Mouse (Mus musculus): ENCODE measurements around the gene Gm17657.
A peak's percentile ranks its signal among the peaks of the same experiment; 100 is the strongest.
"Not testable (repeated sequence)": the region's sequence is repeated elsewhere in the genome, so short reads cannot be mapped to it uniquely, and the experiment has no call there.

The Gm17657 gene

DNA sequence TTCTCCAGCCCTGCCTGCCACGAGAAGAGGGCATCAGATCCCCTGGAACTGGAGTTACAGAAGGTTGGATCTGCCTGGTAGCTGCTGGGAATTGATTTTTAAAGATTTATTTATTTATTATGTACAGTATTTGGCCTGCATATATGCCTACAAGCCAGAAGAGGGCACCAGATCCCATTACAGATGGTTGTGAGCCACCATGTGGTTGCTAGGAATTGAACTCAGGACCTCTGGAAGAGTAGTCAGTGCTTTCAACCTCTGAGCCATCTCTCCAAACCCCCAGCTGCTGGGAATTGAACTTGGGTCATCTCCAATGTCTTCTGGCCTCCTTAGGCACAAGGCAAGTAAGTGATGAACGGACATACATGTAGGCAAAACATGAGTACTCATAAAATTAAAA lies 5.4 kb downstream of the Gm17657 start:
- no peak for DNase-seq

DNA sequence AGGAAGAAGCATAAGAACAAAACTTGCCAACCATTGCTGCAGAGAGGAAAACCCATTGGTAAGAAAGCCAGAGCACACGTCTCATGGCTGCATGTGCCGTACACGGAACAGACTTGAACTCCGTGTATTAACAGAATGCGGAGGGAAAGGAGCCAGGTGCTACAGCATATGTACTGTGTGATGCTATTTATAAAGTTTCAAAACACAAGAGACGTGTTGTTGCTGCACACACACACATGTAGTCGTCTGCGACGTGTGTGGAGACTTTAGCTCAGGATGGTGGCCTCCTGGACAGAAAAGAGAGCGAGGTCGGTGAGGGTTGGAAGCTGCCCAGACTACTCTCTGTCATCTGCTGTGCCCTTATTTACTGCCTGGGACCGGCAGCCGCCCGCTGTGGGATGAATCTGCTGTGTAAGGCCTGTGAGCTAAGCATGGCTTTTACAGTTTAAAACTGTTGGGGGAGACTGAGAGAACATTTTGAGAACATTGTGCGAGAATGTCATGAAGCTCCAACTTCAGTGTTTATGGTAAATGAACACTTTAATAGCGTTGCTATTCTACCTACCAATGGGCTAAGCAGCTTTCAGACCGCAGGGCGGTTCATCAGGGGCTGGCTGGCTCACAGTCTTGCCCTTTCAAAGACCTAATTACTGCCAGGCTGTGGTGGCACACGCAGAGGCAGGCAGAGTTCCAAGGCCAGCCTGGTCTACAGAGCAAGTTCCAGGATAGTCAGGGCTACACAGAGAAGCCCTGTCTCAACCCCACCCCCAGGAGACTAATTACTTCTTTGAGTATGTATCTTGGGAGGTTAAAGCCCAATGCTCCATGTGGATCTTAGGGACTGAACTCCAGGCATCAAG lies 6.4 kb downstream of the Gm17657 start:
- no peak for DNase-seq

DNA sequence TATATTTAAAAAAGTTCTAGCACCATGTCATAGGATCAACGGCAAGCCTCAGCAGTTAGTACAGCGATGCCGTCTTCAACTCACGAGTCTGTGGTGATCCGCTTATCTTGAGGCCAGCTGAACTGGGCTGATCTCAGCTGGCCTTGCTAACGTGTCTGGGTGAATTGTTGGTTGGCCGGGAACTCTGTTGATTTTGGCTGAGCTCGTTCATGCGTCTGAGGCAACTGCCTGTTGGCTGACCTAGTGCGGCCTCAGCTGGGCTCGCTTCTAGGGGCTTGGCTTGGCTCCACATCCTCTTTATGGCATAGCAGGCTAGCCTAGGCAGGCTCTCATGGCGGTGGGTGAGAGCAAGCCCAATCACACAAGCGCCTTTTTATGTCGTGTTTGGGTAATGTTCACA lies 8.0 kb downstream of the Gm17657 start:
- DNase-seq, result no peak

DNA sequence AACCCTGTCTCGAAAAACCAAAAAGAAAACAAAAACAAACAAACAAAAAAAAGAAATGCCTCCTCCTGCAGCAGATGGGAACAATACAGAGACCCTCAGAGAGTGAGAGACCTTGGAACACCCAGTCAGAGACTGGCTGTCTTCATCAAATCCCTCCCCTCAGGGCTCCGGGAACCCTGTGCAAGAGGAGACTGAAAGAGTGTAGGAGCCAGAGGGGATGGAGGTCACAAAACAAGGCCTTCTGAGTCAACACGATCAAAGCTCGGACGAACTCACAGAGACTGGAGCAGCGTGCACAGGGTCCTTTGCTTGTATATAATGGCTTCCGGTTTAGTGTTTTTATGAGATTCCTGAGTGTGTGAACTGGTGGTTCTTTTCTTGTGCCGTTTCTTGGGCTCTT lies 9.0 kb downstream of the Gm17657 start:
- DNase-seq, result no peak

DNA sequence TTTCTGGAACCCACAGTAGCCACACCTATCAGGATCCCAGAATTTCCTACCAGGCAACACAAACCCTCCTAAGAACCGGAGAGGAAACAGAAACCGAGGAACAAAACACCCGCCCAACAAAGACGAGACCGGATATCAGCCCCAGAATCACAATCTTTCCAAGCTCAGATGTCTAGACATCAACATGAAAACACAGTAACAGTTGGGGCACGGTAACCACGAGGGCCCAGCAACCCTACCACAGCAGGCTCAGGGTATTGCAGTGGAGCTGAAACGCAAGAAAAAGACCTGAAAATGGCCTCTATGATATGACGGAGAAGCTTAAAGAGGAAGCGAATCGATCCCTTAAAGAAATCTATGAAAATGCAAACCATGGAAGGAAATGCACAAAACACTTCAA lies 15.6 kb downstream of the Gm17657 start:
- no peak for DNase-seq

DNA sequence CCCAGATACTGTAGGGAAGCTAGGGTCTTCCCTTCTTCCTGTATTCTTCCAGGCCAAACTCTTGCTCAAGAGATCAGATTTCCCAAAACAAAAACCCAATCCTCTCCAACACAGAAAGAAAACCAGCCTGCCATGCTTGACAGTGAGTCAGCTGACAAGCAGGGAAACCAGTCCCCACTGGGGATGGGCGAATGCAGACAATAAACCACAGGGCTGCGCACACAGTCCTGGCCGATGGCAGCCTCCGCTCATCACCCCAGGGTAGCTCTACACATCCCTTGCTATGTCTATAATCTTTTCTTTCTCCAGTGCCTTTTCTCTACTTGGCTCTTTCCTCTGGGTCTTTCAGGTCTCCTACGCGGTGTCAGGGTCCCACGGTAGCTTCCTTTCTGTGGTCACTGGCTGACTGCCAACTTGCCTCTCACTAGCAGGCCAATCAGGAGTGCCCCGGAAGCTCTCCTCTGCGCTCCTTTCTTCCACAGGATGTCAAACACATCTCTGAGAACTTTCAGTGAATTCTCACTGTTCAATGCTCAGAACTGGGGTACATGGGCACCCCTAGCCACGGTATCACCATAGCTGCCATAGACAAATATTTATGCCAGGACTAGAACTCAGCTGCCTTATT lies 17.6 kb downstream of the Gm17657 start:
- no peak for DNase-seq

DNA sequence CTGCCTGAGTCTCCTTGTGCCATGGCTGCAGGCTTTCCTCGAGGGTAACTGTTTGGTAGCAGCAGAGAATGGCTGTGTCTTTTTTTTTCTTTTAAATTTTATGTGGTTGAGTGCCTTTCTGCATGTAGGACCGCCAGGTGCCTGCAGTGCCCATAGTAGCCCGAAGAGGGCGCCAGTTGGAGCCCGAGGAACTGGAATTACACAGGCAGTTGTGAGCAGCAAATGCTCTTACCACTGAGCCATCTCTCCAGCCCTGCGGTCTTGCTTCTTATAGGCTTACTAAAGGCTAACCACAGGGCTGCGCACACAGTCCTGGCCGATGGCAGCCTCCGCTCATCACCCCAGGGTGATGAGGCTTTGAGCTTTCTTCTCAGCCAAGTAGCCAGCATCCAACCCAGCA lies 18.2 kb downstream of the Gm17657 start:
- DNase-seq, result no peak

DNA sequence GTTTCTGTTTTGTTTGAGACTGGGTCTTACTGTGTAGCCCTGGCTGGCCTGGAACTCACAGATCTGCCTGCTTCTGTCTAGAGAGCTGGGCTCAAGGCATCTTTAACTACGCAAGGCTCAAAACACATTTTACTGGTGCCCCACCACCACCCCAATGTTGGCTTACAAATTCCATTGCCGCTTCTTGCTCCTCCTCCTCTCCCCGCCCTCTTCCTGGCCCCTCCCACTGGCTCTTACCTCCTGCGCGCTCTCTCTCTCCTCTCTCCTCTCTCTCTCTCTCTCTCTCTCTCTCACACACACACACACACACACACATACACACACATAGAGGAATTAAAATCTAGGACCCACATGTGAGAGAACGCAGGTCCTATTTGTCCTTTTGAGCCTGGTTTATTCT lies 18.9 kb downstream of the Gm17657 start:
- no peak for DNase-seq

DNA sequence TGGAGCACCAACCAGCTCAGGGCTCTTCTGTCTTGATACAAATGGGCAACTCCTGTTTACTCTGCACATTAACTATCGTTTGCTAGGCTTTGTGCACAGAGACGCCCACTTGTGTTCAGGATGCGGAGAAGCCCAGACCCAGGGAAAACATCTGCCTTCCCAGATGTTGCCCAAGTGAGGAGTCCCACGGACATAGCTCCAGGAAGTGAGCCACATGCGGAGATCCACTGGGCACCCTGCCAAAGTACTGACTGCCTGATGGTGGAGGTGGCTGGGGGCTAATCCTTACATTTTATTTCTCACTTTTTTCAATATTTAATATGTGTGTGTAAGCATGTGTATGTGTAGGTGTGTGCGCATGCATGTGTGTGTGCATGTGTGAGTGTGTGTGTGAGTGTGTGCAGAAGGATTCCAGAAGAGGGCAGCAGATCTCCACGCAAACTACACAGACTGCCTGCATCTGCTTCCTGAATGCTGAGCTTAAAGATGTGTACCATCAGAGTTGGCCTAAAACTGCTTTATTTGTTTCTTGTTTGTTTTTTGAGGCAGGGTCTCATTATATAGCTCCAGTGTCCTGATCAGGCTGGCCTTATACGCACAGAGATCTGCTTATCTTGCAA lies 20.8 kb downstream of the Gm17657 start:
- no peak for DNase-seq

DNA sequence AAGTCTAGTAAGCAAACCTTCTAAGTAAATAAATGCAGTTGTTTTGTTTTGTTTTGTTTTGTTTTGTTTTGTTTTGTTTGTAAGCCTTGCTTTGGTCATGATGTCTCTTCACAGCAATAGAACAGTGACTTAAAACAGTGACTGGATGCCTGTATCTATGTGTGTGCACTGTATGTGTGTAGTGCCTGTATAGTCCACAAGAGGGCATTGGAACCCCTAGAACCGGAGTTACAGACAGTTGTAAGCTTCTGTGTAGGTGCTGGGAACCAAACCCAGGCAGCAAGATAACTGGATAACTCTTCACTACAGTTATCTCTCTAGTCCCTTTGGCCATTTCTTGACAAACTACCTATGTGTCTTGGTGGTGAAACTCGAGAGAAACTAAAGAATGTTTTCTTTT lies 23.8 kb downstream of the Gm17657 start:
- DNase-seq, result no peak

DNA sequence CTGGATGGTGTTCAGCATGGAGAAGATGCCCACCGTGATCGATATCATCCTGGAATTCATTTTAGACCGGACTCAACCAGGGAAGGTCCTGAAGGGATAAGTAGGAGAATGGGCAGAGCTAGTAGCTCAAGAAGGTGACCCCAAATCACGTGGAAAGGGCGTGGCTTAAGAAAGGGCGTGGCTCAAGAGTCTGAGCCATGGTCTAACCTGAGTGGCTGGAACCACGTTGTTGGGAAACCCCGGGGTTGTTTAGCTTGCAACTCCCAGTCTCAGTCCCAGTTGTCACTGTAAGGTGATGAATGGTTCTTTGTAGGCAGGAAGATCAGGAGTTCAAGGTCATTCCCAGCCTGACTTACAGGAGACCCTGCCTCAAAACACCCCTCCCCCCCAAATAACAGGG lies 29.7 kb downstream of the Gm17657 start:
- no peak for DNase-seq

DNA sequence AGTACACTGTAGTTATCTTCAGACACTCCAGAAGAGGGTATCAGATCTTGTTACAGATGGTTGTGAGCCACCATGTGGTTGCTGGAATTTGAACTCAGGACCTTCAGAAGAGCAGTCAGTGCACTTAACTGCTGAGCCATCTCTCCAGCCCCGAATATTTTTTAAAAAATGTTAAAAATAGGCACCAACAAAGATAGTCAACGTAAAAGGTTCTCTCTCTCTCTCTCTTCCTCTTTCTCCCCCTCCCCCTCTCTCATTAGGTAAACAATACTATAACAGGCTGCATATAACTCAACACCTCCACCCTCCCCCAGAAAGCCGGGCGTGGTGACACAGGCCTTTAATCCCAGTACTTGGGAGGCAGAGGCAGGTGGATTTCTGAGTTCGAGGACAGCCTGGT lies 30.8 kb downstream of the Gm17657 start:
- DNase-seq, result not testable (repeated sequence)

DNA sequence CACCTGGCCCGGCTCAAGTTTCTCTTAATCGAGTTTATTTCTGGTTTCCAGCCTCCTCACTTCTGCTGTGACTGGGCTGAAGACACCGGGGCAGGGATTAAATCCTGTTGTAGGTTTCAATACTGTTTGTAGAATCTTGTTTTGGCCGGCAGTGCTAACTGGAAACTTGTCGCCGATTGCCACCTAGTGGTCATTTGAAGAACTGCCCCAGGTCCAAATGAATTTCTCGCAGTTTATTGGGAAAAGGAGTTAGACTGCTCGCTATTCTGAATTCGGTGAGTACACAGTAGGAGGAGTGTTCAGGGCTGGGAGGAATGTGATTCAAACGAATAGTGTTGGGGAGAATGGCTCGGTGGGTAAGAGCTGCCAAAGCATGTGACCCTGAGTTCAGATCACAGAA lies 35.0 kb downstream of the Gm17657 start:
- peak; percentile 71 for DNase-seq

DNA sequence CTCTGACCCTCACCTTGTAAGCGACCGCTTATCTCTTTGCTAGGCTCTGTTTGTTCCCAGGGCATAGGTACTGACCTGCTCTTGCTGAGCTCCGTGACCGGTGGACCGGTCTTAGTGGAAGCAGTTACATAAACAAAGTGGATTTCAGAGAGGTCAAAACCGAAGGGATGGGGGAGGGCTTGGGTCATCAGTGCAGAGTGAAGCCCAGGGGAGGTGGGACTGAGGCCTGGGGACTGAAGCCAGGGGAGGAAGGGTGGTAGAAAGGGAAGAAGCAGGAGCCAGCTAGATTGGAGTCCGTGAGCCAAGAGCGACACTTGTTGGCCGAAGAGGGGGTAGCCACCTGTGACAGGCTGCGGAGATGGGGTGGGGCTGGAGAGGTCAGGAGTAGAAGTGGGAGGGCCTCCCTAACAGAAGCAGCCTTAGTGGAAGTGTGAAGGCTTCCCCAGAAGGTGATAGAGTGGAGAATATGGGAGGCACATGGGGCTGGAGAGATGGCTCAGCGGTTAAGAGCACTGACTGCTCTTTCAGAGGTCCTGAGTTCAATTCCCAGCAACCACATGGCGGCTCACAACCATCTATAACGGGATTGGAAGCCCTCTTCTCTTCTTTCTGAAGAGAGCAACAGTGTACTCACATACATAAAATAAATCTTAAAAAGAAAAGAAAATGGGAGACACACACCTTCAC lies 36.3 kb downstream of the Gm17657 start:
- no peak for DNase-seq

DNA sequence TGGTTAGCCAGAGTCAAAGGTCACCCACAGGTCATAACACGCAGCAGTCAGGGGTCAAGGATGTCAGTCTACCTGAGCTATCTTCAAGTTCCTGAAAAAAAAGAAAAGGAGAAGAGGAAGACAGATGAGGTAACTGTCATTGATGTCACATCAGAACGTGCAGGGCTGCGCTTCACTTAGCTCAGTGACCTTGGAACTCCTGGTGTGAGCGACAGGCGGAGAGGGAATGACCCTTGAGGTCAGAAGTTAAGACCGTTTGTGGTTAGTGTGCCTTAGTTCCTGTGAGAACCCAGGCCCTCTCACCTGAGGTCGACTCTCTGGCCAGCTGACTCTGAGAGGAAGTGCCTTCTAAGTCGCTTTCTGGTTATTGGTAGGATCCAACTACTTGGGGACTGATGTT lies 38.7 kb downstream of the Gm17657 start:
- DNase-seq, result no peak

DNA sequence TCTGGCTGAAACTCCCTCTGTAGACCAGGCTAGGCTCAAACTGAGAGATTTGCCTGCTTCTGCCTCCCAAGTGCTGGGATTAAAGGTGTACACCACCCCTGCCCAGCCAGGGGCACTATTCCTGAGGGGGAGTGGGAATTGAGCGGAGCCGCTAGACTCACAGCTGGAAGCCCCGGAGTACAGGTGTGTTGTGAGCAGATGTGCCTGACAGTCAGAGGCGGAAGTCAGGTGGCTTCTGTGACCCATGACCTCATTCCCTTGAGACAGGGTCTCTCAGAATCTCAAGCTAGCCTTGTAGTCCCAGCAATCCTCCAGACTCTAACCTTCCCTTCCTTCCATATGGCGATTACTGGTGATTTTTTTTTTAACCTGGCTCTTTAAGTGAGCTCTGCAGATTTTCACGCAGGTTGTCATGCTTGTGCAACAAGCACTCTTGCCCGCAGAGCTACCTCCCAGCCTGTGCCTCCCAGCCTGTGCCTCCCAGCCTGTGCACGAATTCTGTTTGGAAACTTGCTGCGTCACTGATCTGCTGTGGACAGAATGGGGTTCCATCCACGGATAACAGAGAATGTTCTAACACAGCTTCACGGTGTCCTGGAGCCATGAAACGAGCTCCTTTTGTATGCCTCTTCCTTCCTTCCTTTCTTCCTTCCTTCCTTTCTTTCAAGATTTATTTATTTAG lies 40.4 kb downstream of the Gm17657 start:
- no peak for DNase-seq

DNA sequence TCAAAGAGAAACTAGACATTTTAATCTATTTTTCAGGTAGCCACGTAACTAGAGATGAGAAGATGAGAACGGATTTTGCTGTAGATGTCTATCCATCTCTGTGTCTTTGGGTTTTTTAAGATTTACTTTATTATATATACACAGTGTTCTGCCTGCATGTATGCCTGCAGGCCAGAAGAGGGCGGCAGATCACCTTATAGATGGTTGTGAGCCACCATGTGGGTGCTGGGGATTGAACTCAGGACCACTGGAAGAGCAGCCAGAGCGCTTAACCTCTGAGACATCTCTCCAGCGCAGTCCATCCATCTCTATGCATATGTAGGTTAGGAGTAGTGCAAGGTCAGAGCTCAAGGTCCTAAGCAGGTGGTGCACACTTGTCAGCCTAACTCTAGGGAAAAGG lies 45.7 kb downstream of the Gm17657 start:
- no peak for DNase-seq

DNA sequence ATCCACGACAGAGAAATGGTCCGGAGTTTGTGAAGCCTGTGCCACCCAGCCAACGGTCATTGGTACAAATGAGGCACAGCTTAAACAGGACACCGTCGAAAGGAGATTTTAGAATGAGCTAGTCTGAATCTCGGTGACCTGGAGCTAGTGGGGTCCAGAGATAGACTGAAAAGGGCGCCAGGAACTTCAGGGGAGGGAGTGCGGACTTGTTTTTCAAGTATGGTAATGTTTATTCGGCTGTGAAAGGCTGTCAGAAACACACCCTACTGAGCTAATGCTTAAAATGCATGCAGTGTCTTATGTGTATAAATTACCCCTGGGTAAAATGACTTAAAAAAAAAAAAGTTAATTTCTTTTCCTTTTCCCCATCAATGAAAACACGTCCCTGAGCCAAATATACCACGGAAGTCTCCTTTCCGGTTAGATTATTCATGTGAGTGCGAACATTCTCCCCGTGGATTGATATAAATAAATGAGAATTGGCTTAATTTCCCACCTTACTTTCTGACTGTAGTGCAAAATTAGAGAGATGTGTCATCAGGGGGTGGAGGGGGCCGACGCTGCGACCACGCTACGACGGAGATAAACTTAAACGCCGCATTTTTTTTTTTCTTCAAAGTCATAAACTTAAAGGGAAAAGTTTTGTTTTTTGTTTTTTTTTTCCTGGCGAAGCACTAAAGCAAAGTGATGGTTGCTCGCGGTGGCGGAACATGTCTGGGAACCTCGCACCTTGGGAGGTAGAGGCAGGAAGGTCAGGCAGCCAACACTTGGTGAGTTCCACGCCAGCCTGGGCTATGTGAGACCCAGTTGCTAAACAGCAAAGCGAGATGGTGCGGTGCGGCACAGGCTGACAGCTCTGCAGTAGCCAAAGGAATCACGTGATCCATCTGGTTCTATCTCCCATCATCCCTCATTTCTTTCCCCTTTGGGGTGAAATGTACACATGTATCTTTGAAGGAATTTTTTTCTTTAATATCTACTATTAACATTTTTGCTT lies 46.5 kb downstream of the Gm17657 start:
- DNase-seq, result no peak

DNA sequence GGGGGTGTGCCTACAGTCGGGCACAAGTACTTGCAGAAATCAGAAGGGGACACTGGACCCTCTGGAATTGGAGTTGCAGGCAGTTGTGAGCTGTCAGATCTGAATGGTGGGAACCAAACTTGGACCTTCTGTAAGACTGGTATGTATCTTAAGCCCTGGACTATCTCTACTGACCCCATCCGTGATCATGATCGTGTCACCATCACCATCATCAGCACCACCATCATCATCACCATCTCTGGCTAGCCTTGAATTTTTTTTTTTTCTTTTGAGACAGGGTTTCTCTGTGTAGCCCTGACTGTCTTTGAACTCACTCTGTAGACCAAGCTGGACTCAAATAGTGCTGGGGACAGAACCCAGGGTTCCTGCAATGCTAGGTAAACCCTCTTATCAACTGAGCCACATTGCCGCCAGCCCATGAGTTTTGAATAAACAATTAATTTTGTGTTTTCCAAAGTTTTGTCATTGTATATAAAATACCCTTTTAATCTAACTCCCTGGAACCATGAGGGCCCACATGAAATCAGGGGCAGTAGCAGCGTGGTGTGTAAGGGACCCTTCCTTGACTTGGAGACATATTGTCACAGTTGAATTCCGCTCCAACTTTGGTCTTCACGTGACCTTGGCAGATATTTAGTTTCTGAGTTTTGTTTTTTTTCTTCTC lies 47.3 kb downstream of the Gm17657 start:
- no peak for DNase-seq

DNA sequence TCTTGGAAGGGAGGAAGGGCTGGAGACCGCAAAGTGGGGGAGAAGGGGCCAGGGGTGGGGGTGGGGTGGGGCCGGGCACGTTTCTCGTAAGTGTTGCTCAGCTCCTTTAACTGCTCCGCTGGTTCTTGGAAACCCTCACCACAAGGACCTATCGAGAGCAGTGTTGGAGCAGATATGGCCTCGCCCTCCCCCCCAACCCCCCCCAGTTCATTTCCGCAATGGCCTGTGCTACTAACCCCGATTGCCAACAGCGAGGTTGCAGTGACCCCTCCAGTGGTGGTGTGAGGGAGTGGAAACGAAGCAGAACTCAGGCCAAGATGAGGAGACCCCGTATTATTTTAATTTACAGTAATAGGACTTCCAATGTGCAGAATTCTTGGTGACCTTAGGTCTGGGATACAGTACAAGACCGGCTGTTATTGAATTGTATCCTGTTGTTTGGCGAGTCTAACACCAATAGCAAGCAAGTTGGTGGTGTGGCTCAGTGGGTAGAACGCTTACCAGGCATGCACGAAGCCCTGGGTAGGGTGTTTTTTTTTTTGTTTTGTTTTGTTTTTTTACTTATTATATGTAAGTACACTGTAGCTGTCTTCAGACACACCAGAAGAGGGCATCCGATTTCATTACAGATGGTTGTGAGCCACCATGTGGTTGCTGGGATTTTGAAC lies 48.5 kb downstream of the Gm17657 start:
- DNase-seq, result no peak
